Mouse (Mus musculus) hindbrain, embryonic 10.5 days (tissue): ENCODE results near the gene Atg10. TPM values are rescaled to one million over a fixed set of nuclear protein-coding genes. Genes with fewer than 3 reads are reported as not detected.

Experiments used
- DNase-seq: peaks from one replicate; pipeline ENCODE4 v3.0.0-alpha.2; 2017; ENCODE audit warnings: low spot score
- H3K27ac ChIP-seq: fragments of 300-500 bp; sonication (generic); 2 replicates; pipeline ENCODE4 v1.5.1; 2016; ENCODE audit warnings: mild to moderate bottlenecking, moderate library complexity
- H3K27me3 ChIP-seq: fragments of 300-500 bp; sonication (generic); 2 replicates; pipeline ENCODE4 v1.6.1; 2016; ENCODE audit warnings: mild to moderate bottlenecking; ENCODE audit not compliant: poor library complexity, insufficient read depth, severe bottlenecking
- H3K36me3 ChIP-seq: fragments of 300-500 bp; sonication (generic); 2 replicates; pipeline ENCODE4 v1.6.1; 2016; ENCODE audit warnings: mild to moderate bottlenecking, moderate library complexity
- H3K4me1 ChIP-seq: fragments of 300-500 bp; sonication (generic); replicated peaks from 2 replicates; pipeline ENCODE4 v1.6.1; 2016; ENCODE audit warnings: mild to moderate bottlenecking
- H3K4me3 ChIP-seq: fragments of 300-500 bp; sonication (generic); 2 replicates; pipeline ENCODE4 v1.5.1; 2016; ENCODE audit warnings: mild to moderate bottlenecking, moderate library complexity
- H3K9me3 ChIP-seq: fragments of 300-500 bp; sonication (generic); 2 replicates; pipeline ENCODE4 v1.6.1; 2016; ENCODE audit warnings: mild to moderate bottlenecking, moderate library complexity
- WGBS: fragments of 180-500 bp; shearing (Covaris S2); methylation state at CpG from one replicate; pipeline ENCODE4 v1.1.7; 2016; 5-methylcytosine and 5-hydroxymethylcytosine counted together
- polyA plus RNA-seq: library from polyadenylated mRNA; unstranded; fragments of >200 nt; fragmentation: Nextera tagmentation; extraction: Ambion mirVana; gene quantifications from 2 replicates; pipeline ENCODE4 v1.2.1, GENCODE M21; 2016

Gene Atg10
- polyA plus RNA-seq, 1 experiment from 2014 or later = 10.8 TPM

DNA sequence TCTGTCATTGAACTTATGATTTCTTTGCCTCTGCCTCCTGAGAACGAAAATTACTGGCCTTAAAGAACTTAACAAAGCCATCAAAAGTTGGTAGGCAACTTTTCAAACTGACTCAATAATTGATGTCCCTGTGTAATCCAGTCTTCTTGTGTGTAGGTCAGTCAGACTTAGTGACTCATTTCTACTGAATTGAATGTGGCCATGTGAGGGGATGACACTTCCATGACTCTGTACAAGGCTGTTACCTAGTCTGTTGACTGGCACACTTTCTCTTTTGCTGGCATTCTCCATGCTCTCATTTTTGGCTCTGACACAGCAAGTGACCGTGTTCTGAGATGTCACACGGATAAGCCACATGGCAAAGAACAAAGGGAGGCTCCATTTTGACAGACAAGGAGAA is 246.7 kb downstream of the Atg10 start:
- 83% methylated on average over 3 of the region's 3 CpGs for whole genome bisulfite sequencing
- Histone ChIP-seq H3K4me3 (no peak overlapping the region), H3K36me3 (no peaks in the 10 kb centered on the region), H3K4me1 (no peaks in the 10 kb centered on the region), H3K27ac (no peak overlapping the region), H3K9me3 (no peaks in the 10 kb centered on the region), H3K27me3 (no peaks in the 10 kb centered on the region)
- no peak for DNase-seq

DNA sequence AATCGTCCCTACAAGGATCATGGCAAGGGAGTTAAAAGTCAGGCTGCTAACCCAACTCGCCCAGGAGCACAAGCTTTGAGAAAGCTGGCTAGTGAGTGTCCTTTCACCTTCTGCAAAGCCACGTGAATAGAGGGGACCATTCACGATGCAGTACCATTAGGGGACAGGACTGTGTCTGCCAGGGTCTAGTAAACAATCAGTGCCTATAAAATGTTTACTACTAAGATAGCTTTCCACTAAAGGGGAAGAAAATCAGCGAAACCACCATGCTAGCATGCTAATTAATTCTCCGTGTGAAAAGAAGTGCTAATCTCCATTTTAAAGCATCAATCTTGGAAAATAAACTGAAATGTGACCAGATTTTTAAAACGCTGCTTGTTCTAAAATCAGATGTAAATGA is 250.4 kb downstream of the Atg10 start:
- Histone ChIP-seq H3K9me3 (no peaks in the 10 kb centered on the region), H3K27me3 (no peaks in the 10 kb centered on the region), H3K4me3 (no peak overlapping the region), H3K4me1 (no peaks in the 10 kb centered on the region), H3K36me3 (no peaks in the 10 kb centered on the region), H3K27ac (no peak overlapping the region)
- 65% methylated on average over 7 of the region's 7 CpGs for WGBS
- no peak for DNase-seq

DNA sequence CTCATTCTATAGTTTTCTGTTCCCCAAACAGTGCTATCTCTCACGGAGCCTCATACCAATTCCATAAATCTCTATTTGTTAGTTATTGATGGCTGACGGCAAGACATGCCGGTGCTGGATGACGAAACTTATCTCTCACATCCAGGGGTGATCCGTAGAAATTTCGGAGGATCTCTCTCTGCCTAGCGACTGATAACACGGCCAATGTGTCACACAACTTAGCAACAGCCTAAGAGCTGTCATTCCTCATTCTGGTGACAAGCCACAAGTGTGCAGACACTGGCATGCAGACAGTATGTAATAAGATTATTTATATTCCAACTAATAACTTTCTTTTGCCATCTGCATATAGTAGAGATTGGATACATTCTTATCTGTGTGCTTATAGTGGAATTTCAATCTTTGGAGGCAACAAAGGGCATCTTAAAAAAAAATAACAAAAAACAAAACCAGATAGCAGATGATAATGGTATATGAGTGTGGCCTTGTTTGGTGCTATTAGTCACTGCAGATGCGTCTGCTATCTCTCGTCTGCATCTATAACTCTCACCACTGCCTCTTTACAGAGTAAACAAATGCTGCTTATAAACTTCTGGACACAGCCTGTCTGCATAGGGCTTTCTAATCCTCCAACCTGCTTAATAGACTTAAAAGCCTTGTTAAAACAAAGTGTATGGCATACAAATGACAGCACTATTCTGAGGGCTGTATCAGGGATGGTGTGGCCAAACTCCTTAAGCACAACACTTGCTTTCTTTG is 253.3 kb downstream of the Atg10 start:
- H3K36me3 ChIP-seq = no peaks in the 10 kb centered on the region
- H3K9me3 ChIP-seq = no peaks in the 10 kb centered on the region
- 92% methylated on average over 10 of the region's 10 CpGs for WGBS
- no peak overlapping the region for H3K4me3 ChIP-seq
- no peaks in the 10 kb centered on the region for H3K27me3 ChIP-seq
- no peak for DNase-seq
- no peak overlapping the region for H3K27ac ChIP-seq
- H3K4me1 ChIP-seq = no peaks in the 10 kb centered on the region

DNA sequence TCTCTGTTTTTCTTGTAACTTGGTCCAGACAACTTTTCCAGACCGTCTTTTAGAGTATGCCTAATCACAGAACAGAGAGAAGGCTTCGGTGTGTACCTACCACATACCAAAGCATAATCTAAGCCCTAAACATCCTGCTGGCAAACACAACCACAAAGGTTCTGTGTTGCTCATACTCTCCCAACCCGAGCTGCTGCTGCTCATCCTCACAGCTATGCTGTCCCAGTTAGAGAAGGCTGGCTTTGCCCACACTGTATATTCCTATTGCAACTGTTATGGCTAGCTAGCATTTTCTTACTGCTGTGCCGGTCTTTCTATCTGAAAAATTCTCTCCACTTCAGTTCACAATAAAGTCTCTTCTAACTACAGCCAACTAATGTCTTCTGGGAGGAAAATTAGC is 254.8 kb downstream of the Atg10 start:
- Histone ChIP-seq H3K4me1 (no peaks in the 10 kb centered on the region), H3K27me3 (no peaks in the 10 kb centered on the region), H3K36me3 (no peaks in the 10 kb centered on the region), H3K4me3 (no peak overlapping the region), H3K9me3 (no peaks in the 10 kb centered on the region), H3K27ac (no peak overlapping the region)
- no peak for DNase-seq
- WGBS = 80% methylated on average over 4 of the region's 4 CpGs

DNA sequence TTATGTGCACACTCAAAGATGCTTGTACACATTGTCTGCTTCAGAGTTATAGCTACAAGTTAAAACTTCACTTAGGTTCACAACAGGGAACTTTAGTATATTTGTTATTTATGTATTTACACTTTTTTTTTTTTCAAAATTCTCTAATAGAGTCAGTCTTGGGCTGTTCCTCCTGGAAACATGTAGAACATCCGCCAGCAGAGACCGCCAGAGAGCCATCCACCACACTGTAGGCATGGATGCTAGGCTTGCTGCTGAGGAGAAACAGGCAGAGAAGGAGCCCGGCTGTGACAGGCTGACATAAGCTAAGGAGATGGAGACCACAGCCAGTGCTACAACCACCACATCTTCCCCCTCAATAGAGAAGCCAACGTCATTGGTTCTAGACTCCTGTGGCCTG is 256.3 kb downstream of the Atg10 start:
- WGBS = 8% methylated on average over 4 of the region's 4 CpGs
- Histone ChIP-seq H3K27me3 (no peaks in the 10 kb centered on the region), H3K36me3 (no peaks in the 10 kb centered on the region), H3K4me1 (no peaks in the 10 kb centered on the region), H3K27ac (no peak overlapping the region), H3K9me3 (no peaks in the 10 kb centered on the region), H3K4me3 (no peak overlapping the region)
- peak; percentile 82 for DNase-seq

DNA sequence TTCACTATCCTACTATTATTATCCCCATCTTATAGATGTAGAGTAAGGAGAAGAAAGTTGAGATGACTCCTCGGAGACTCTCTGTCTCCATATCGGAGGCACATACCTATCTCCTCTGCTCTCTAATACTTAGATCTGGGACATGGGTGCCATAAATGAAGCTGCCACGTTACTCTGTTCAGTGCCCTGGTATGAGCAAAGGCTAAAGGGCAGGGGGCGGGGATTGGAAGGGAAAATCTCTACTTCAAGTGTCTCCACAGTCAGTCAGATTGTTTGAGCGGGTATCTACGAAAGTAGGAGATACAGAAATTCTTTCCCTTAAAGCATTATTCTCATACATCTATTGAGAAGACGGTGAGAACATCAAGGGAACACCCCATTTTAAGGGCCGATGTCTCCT is 257.8 kb downstream of the Atg10 start:
- H3K9me3 ChIP-seq = no peaks in the 10 kb centered on the region
- DNase-seq = no peak
- no peaks in the 10 kb centered on the region for H3K36me3 ChIP-seq
- 81% methylated on average over 8 of the region's 8 CpGs for WGBS
- H3K4me3 ChIP-seq = no peak overlapping the region
- H3K27me3 ChIP-seq = no peaks in the 10 kb centered on the region
- H3K27ac ChIP-seq = no peak overlapping the region
- H3K4me1 ChIP-seq = no peaks in the 10 kb centered on the region

DNA sequence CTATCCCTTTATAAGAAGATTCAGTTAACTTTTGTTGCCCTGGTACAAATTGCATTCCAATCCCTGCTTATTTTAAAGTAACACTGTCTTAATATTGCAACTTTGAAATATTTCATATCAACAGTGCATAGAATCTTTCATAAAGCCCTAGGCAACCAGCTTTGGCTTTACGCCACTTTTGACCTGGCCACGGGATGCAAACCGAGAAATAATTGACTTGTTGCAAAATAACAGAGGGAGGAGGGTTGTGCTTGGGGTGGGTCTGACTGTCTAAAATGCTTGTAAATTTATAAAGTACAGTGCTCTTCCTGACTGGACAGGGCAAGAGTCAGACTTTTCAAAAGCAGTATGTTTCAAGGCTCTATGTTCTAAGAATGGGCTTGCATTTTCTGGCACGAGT is 259.3 kb downstream of the Atg10 start:
- 96% methylated on average over 4 of the region's 4 CpGs for WGBS
- Histone ChIP-seq H3K36me3 (no peaks in the 10 kb centered on the region), H3K27me3 (no peaks in the 10 kb centered on the region), H3K27ac (no peak overlapping the region), H3K4me3 (no peak overlapping the region), H3K4me1 (no peaks in the 10 kb centered on the region; the same call in 1 of the 2 replicates), H3K9me3 (no peaks in the 10 kb centered on the region)
- DNase-seq = no peak

DNA sequence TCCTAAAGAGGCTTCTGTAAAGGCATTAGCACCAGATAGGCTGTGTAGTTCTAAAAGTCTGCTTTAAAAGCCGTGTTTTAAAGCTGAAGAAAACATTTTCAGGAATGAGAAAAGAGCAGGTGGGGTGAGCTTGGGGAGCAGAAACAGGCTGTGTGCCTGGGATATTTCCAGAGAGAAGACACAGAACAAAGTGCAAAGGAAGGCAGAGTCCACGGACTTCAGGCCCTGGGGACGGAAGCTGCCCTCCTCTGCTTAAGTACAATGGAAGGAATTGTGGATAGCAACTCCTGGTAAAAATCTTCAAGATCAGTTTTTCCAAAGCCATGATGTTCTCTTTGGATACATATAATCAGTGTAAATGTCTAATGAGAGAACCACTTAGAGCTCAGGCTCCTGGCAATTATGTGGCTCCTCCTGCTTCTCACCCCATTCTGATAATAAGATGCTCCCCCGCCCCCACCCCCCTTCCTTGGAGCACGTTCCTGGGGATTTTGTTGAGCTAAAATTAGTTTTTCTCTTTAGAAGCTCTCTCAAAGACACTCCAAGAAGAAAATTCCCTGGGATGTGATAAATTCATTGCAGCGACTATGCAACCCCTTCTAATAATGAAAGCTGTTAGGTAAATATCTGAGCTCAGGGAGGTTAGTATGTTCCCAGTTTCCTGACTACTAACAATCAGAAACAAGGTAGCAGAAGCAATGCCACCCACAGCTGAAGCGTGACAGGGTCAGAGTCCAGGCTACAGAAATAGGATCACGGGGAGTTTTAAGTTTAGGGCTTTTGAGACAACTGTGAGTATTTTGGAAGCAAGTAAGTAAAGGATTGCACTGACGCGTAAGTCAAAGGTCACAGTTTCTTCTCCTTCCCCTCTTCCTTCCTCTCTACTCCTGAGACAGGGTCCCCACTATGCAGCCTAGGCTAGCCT is 260.7 kb downstream of the Atg10 start:
- no peaks in the 10 kb centered on the region for H3K27me3 ChIP-seq
- no peaks in the 10 kb centered on the region for H3K9me3 ChIP-seq
- H3K36me3 ChIP-seq = no peaks in the 10 kb centered on the region
- H3K4me1 ChIP-seq = no peaks in the 10 kb centered on the region; the same call in 1 of the 2 replicates
- 69% methylated on average over 10 of the region's 10 CpGs for WGBS
- DNase-seq = no peak
- no peak overlapping the region for H3K4me3 ChIP-seq
- H3K27ac ChIP-seq = no peak overlapping the region

DNA sequence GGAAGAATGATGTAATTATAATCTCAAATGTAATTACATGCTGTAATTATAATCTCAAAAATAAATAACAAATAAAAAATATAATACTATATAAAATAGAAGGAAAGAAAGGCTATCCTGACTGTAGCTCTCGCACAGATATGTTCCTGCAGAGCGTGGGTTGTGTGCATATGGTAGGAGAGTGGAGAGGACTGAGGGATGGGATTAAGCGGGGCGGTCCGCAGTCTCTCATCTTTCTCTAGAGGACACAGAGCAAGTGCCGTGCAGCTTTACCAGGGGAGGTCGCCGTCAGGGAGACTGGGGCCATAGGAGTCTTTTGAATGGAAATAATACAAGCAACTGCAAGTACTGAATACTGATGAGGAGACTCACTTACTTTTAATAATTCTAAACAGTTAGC is 263.2 kb downstream of the Atg10 start:
- H3K9me3 ChIP-seq = no peaks in the 10 kb centered on the region
- no peak for DNase-seq
- no peaks in the 10 kb centered on the region; the same call in 1 of the 2 replicates for H3K4me1 ChIP-seq
- H3K4me3 ChIP-seq = no peak overlapping the region
- H3K27ac ChIP-seq = no peak overlapping the region
- no peaks in the 10 kb centered on the region for H3K27me3 ChIP-seq
- WGBS = 80% methylated on average over 8 of the region's 8 CpGs
- H3K36me3 ChIP-seq = no peaks in the 10 kb centered on the region

DNA sequence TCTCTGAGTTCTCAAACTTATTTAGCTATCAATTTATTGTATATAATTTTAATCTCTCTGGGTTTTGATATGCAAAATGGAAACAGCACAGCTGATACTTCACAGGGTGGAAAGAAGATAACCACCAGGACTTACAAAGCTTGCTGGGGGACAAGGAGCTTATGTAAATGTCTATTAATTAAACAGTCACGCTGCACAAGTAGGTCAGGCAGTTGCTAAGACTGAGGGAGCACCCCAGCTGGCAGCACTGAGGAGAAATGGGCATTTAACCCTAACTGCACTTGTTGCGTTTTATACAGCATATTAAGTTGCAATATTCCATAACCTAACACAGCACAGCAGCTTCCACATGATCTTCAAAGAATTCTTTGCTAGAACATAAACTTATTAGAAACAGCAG is 264.9 kb downstream of the Atg10 start:
- H3K9me3 ChIP-seq = no peaks in the 10 kb centered on the region
- 52% methylated on average over 2 of the region's 2 CpGs for WGBS

DNA sequence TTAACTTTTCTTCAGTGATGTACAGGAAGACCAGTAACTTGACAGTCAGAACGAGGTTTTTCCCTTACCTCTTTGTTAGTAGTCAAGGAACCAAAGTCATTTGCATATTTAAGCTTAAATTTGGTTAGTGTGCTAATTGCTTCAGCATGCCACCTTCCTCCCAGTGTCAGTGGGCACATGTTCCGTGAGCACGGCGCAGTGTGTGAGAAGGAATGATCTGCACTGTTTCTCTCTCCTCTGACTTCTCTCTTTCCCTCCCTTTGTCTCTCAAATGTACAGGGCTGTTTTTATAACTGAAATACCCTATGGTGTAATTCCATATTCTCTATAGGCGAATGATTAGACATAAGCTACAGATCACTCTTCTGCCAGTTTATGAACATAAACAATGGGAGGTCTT is 284.2 kb downstream of the Atg10 start:
- no peak overlapping the region for H3K27ac ChIP-seq
- H3K4me3 ChIP-seq = no peak overlapping the region
- no peaks in the 10 kb centered on the region for H3K27me3 ChIP-seq
- H3K36me3 ChIP-seq = no peaks in the 10 kb centered on the region
- no peak for DNase-seq
- WGBS = 83% methylated on average over 5 of the region's 5 CpGs
- H3K4me1 ChIP-seq = no peaks in the 10 kb centered on the region
- H3K9me3 ChIP-seq = no peaks in the 10 kb centered on the region

More for the DNA sequence above, 264.9 kb downstream of the Atg10 start:
- DNase-seq = no peak
- Histone ChIP-seq H3K27ac (no peak overlapping the region), H3K4me3 (no peak overlapping the region), H3K27me3 (no peaks in the 10 kb centered on the region), H3K36me3 (no peaks in the 10 kb centered on the region), H3K4me1 (no peaks in the 10 kb centered on the region; the same call in 1 of the 2 replicates)

DNA sequence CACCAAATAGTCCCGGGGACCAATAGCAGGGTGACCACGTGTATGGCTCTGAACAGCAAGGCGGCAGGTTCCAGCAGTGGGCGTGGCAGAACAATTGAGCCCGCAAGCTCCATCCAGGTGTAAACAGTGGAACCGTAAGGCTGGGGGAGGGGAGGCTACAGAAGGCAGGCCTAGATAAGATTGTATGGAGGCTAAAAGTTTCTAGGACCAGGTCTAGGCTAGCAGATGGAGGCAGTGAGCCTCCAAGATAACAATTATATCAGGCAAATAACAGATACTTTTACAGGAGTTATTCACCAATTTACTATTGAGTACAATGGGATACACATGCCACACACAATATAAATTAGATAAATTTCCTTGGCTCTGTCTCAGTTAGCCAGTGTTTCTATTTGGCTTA is 284.6 kb downstream of the Atg10 start:
- 69% methylated on average over 6 of the region's 6 CpGs for WGBS
- no peak for DNase-seq
- Histone ChIP-seq H3K9me3 (no peaks in the 10 kb centered on the region), H3K36me3 (no peaks in the 10 kb centered on the region), H3K27ac (no peak overlapping the region), H3K4me1 (no peaks in the 10 kb centered on the region), H3K27me3 (no peaks in the 10 kb centered on the region), H3K4me3 (no peak overlapping the region)

DNA sequence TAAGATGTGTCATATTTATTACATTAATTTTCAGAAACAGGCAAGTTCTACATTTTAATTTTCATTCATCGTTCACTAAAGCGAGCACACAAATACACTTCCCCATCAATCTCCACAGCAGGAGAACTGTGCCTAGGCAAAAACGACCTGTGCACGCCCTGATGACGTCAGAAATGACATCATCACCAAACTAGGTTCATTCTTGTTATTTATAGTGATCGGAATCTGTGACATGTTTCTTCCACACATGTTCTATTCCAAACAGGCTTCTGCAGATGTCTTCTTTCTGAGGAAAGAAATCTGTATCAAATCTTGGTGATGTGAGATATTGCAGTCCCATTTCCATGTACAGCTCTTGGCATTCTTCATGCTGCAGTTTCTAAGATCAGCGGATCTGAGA is 287.9 kb downstream of the Atg10 start:
- 87% methylated on average over 7 of the region's 7 CpGs for WGBS
- no peaks in the 10 kb centered on the region for H3K4me1 ChIP-seq

More for the DNA sequence above, 287.9 kb downstream of the Atg10 start:
- H3K36me3 ChIP-seq = no peaks in the 10 kb centered on the region
- DNase-seq = no peak
- no peaks in the 10 kb centered on the region for H3K9me3 ChIP-seq
- no peaks in the 10 kb centered on the region for H3K27me3 ChIP-seq
- H3K4me3 ChIP-seq = no peak overlapping the region
- H3K27ac ChIP-seq = no peak overlapping the region
